Mouse (Mus musculus) right cerebral cortex, adult 2 months (tissue): ENCODE results near the gene Gja5.
"Not testable (repeated sequence)": the region's sequence is repeated elsewhere in the genome, so short reads cannot be mapped to it uniquely, and the experiment has no call there.

Experiments used
- DNase-seq, 2 experiments: peaks; one replicate each; pipeline ENCODE4 v3.0.0; 2021 to 2022; ENCODE audit warnings: low spot score in 2 of 2

Gene Gja5

DNA sequence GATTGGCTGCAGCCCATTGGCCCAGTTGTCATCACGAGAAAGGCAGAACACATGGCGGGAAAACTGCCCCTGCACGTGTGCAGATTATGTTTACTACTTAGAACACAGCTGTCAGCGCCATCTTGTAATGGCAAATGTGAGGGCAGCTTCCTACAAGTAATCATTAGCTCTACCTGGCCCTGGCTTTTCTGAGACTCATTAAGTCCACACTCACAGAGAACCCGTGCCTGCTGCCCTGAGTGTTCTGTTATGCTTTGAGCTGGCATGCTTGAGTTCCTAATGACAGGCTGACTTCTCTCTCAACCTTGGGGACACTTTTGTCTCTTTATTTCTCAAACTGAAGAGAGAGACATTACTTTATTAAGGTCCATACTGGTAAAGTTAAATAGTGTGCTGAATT, 199.5 kb downstream of the Gja5 start:
- not testable (repeated sequence) for DNase-seq

DNA sequence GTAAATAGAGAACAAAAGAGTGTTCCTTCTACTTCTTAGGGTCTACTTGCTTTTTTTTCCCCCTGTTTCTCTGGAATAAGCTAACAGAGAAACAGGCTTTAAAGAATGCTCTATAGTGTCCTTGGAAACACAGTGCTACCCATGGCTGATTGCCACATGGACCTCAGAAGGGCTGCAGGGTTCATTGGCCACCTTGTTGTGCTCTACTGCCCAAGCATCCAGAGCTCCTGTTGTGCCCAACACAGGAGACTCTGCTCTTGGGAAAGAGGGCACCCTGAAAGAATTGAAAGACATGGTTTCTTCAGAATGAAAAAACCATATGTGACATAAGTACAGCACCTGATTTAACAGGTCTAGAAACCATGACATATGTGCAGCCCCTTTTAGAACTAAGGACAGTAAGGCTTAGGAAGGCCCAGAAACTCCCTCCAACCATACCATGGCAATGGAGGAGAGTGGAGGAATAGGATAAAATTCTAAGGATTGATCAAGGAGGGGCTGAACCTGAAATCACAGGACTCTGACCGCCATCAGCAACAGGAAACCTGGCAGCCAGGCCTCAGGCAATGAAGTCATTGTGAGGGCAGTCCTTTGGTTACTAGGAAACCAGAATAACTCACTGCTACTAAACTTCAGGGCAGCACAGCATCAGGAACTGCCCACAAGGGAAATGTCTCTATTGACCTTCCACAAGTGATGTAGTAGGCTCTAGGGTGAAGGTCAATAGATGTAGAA, 200.4 kb downstream of the Gja5 start:
- DNase-seq = no peak

DNA sequence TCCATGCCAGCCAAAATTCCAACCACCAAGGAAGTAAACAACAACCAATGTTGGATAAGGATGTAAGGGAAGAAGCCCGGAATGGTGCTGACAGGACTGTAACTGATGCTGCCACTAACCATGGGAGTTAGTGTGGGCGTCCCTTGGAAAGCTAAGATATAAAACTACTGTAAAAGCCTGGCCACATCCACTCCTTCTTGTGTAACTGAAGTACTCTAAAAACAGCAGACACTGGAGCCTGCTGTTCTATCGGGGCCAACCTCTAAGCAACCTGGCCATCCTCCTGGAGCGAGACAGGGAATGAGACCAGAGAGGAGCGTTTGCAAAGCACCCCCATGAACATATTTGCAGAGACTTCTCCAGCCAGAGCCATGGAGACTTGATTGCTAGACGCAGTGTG, 213.0 kb downstream of the Gja5 start:
- no peak for DNase-seq

DNA sequence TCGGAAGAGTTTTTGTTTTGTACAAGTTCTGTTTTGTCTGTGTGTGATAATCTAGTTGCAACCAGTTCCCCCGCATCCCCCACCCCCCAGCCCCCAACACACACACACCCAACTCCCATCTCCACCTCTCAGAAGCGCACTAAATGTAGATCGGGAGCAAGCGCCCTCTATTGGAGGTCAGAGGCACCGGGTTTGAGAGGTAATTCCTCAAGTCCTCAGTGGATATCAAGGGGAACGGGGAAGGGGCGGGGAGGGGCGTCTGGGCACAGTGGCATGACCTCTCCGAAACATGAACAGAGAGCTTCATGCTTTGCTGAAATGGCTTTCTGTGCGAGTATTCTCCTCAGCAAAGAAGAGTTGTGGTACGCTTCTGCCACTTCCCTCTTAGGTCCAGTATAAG, 213.8 kb downstream of the Gja5 start:
- DNase-seq = no peak

DNA sequence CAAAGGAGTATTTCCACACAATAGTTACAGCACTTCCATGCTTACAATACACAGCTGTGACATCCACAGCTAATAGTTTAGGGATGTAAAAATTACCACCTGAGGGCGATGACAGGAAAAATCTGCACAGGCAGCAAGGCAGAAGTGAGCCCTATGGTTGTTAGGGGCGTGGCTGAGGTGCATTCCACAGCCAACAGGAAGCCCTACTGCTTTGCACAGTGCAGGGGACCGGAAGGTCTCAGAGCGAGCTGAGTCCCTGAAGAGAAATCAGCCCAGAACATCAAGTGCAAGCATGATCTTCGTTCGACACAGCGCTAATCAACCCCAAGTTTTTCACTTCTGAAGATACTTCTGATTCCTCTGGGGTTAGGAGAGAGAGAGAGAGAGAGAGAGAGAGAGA, 219.7 kb downstream of the Gja5 start:
- DNase-seq = no peak
